Mouse (Mus musculus) ES-E14 (cell line): Measurements from ENCODE around the gene Man1c1.

Experiments used
- MAFK ChIP-seq: IDR thresholded peaks from 2 replicates; pipeline ENCODE4 v1.6.1; 2014; ENCODE audit warnings: mild to moderate bottlenecking, low read depth, low read length, inconsistent platforms; ENCODE audit not compliant: insufficient read depth
- ZC3H11A ChIP-seq: IDR thresholded peaks from 2 replicates; pipeline ENCODE4 v1.6.1; 2012; ENCODE audit warnings: low read depth, mild to moderate bottlenecking, inconsistent platforms, low read length, borderline replicate concordance

GRCm38 (mm10) chr4:134631471-134632130 lies 72.5 kb downstream of the Man1c1 start:
- TF ChIP-seq ZC3H11A (no peak), MAFK (no peak)
